Mouse (Mus musculus): ENCODE data around the gene Unc13b.

Gene Unc13b

GRCm38 (mm10) chr4:43037860-43038566, 20.7 kb upstream of the Unc13b start:
- no peak for DNase-seq (ENCODE audit: low spot score)

GRCm38 (mm10) chr4:43038567-43039495, 19.9 kb upstream of the Unc13b start:
- DNase-seq (ENCODE audit: low spot score), result no peak

DNA sequence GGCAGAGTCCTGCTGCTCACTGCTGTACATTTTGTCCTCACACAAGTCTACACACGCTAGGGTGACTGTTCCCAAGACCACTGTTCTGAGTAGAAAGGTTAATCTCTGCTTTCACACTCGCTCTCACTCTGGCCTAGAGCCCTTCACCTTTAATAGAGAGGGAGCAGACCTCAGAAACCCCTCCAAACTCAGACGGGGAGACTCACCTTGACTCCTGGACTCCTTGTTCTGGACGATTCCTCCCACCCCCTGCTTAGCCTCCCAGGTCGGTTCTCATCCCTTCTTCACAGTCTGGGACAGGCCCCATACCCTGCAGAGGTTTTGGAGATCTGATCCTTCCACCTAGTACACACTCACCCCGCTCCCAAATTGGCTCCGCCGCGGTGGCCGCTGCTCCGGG, 19.1 kb upstream of the Unc13b start:
- DNase-seq (ENCODE audit: low spot score), result no peak

GRCm38 (mm10) chr4:43040114-43040572, 18.6 kb upstream of the Unc13b start:
- DNase-seq (ENCODE audit: low spot score), result peak; percentile 96

DNA sequence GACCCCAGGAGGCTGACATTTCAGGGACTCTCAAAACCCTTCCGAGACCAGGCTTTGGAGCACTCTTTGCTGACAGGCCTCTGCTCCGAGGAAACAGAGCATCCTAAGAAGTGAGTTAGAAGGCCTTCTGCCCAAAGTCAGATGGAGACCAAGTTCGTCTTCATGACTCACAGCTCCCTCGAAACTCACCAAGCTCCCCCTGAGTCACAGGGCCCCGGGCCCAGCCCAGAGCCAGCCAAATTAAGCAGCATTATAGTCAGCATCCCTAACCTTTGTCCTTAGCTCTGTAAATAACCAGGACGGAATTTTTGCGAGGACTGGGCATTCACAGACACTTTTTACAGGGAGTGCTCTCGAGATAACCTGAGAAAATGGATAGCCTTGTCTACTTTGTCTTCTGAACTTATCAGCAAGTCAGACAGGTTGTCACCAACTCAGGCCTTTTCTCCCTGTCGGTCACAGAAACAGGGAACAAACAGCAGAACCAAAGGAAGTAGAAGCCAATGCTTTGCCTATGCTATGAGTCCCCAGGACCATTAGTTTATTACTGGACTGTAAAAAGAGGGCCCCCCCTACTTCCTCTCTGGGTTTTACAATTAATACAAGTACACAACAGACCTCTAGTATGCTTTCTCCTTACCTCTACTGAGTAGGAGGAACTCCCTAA, 17.7 kb upstream of the Unc13b start:
- no peak for DNase-seq (ENCODE audit: low spot score)

DNA sequence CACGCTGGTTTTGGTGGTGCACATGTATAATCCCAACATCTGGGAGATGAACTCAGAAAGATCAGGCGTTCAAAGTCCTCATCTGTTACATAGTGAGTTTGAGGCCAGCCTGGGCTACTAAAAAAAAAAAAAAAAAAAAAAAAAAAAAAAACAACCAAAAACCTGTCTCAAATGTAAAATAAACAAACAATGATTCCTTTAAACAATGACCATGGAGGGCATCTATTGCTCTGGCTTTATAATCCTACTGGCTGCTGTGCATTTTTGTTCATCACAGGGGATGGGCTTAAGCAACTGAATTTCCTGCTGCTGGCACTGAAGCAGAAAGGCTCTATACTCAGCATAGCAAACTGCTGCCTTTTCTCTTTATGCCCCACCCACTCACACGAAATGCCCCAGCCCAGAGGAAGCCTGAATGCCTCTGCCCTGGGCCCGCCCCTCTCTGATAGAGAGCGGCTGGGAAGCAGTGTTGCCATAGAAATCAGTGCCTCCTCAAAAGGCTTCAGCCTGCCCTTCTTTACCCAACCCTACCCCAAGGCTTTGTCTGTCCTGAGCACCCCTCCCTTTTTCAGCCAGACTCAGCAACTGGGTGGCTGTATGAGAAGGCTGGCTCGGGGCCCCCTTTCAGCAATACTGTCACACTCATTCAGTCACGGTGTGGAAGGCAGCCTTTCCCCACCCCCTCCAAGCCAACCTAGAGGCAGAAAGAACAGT, 15.0 kb upstream of the Unc13b start:
- DNase-seq (ENCODE audit: low spot score), result peak; percentile 53

GRCm38 (mm10) chr4:43044673-43045072, 14.1 kb upstream of the Unc13b start:
- no peak for DNase-seq (ENCODE audit: low spot score)

DNA sequence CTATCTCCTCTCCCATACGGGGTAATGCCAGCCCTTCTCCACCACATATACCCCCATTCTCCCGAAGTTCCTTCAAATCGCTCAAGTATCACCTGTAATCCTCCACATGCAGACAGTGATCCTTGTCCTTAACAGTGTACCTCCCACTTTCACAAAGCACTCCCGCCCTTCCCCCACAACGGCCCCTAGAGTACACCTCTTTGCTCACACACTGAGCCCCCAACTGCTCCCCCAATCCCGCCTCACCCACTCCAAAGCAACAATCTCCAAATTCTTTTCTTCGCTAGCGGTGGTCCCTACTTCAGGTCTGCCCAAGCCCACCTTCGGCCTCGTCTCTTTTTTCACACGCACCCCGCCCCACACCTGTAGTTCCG, 13.5 kb upstream of the Unc13b start:
- DNase-seq (ENCODE audit: low spot score), result no peak

- peak; percentile 95 for DNase-seq (ENCODE audit: low spot score)
These were observed 13.0 kb upstream of the Unc13b start, which contains the start of gene Fam214b for GRCm38 (mm10) chr4:43045659-43046302. Gene Fam214b, minus strand, starts transcription at chr4:43046220.

DNA sequence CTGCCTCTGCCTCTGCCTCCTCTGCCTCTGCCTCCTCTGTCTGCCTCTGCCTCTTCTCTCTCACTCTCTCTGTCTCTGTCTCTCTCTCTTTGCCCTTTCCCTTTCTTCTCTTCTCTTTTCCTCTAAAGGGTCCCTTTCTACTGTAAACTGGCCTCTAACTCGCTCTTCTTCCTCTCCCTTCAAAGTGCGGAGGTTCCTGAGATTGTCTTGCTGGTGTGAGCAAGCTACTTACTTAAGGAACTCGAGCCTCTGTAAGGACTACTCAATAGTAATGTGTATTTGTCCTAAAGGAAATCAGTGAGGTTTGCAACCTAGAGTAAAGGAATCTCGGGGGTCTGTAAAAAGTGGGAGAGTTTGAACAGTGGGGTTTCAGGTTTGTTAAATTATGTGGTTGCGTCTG, 12.1 kb upstream of the Unc13b start:
- no peak for DNase-seq (ENCODE audit: low spot score)

- peak; percentile 79 for DNase-seq (ENCODE audit: low spot score)
These were observed 11.5 kb upstream of the Unc13b start for GRCm38 (mm10) chr4:43047231-43047630.

DNA sequence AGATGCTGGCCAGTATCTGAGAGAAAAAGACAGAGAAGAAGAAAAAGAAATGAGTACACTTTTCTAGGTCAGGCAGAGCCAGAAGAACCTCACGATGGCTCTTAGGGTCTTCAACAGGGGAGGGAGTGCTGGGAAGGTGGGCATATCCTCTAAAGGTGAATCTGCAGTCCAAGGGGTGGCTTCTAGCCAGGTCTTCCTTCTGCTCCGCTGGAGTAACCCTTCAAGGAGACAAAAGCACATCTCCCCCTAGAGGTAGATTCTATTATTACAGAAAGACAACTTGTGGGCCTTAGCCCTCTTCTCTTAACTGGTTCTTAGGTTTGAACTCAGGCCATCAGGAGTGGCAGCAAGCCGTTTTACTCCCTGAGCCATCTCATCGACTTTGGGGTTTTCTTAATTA, 6.1 kb upstream of the Unc13b start:
- no peak for DNase-seq (ENCODE audit: low spot score)

- DNase-seq (ENCODE audit: low spot score), result no peak
These were observed 1.1 kb upstream of the Unc13b start for GRCm38 (mm10) chr4:43057654-43058053.

- DNase-seq (ENCODE audit: low spot score), result no peak
These were observed 381 bp upstream of the Unc13b start for GRCm38 (mm10) chr4:43058392-43058752.

DNA sequence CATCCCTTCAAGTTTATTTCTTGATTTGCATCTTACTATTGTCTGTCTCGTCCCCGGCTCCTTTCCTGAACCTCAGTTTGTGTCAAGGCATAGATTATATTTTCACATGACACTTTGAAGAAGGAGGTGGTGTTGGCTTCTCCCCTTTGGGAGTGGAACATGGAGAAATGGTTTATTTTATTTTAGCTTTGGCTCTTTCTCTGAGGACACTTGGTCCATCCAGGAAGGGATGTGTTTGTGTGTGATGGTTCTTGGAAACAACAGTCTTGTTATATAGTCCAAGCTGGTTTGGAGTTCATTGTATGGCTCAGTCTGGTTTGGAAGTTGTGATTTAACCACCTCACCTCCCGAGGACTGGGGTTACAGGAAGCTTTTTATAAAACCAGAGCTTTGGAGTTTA, 944 bp downstream of the Unc13b start:
- DNase-seq (ENCODE audit: low spot score), result no peak

DNA sequence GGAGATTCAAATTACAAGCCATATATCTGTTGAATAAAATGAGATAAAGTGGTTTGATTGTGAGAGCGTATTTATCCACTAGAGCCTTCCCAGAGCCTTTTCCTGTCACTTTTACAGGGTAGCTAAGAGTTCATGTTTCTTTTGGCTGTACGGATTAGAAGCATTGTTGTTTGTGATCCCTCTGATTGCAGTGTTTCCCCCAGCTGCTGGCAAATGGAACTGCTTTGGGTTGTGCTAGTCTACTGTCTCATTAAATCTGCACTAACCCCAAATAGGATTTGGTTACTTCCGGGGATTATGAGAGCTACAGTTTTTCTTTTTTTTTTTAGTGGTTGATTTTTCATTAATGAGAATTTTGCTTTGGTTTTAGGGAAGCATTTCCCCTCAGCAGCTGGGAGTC, 1.5 kb downstream of the Unc13b start:
- DNase-seq (ENCODE audit: low spot score), result no peak

DNA sequence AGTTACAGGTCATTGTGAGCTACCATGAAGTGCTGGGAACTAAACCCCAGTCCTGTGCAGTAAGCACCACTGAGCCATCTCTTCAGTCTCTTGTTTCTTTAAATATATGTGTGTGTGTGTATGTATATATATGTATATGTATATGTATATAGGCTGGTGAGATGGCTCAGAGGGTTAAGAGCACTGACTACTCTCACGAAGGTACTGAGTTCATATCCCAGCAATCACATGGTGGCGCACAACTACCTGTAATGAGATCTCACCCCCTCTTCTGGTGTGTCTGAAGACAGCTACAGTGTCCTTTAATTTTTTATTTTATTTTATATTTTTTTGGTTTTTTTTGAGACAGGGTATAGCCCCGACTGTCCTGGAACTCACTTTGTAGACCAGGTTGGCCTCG, 6.7 kb downstream of the Unc13b start:
- DNase-seq (ENCODE audit: low spot score), result no peak

- DNase-seq (ENCODE audit: low spot score), result no peak
These were observed 16.2 kb downstream of the Unc13b start for GRCm38 (mm10) chr4:43074923-43075322.

- no peak for DNase-seq (ENCODE audit: low spot score)
These were observed 19.4 kb downstream of the Unc13b start for GRCm38 (mm10) chr4:43078071-43078718.

GRCm38 (mm10) chr4:43082458-43082857, 23.7 kb downstream of the Unc13b start:
- no peak for DNase-seq (ENCODE audit: low spot score)

- DNase-seq (ENCODE audit: low spot score), result no peak
These were observed 31.2 kb downstream of the Unc13b start for GRCm38 (mm10) chr4:43089950-43090349.

Data from testis, postnatal 14 days (tissue).